Mouse (Mus musculus) liver, postnatal 0 days (tissue): ENCODE data around the gene Tprg. TPM values are rescaled to one million over a fixed set of nuclear protein-coding genes. Genes with fewer than 3 reads are reported as not detected.

Experiments
- ATAC-seq: fragments of 200-750 bp; cut with Nextera tagmentation; 2 replicates; pipeline ENCODE4 v1.8.0; 2017; ENCODE audit warnings: mild to moderate bottlenecking, moderate library complexity
- DNase-seq: peaks from one replicate; pipeline ENCODE4 v3.0.0-alpha.2; 2016
- H3K27ac ChIP-seq: fragments of 300-500 bp; sonication (generic); 2 replicates; pipeline ENCODE4 v1.5.1; 2014; ENCODE audit warnings: antibody characterized with exemption, moderate library complexity, mild to moderate bottlenecking, low read depth
- H3K27me3 ChIP-seq: fragments of 300-500 bp; sonication (generic); 2 replicates; pipeline ENCODE4 v1.6.1; 2014; ENCODE audit warnings: low read length, control low read depth, mixed read lengths; ENCODE audit not compliant: insufficient read depth
- H3K36me3 ChIP-seq: fragments of 300-500 bp; sonication (generic); replicated peaks from 2 replicates; pipeline ENCODE4 v1.6.1; 2014; ENCODE audit warnings: mild to moderate bottlenecking, control low read depth, low read length, moderate library complexity, mixed read lengths; ENCODE audit not compliant: insufficient read depth
- H3K4me1 ChIP-seq: fragments of 300-500 bp; sonication (generic); 2 replicates; pipeline ENCODE4 v1.6.1; 2014; ENCODE audit warnings: antibody characterized with exemption, mild to moderate bottlenecking, control low read depth; ENCODE audit not compliant: insufficient read depth
- H3K4me2 ChIP-seq: fragments of 300-500 bp; sonication (generic); 2 replicates; pipeline ENCODE4 v1.6.1; 2014; ENCODE audit warnings: low read depth, mild to moderate bottlenecking, low read length, moderate library complexity, mixed read lengths
- H3K4me3 ChIP-seq: fragments of 300-500 bp; sonication (generic); 2 replicates; pipeline ENCODE4 v1.5.1; 2014; ENCODE audit warnings: low read depth, low read length
- H3K9ac ChIP-seq: fragments of 300-500 bp; sonication (generic); replicated peaks from 2 replicates; pipeline ENCODE4 v1.6.1; 2014; ENCODE audit warnings: mild to moderate bottlenecking, moderate library complexity
- H3K9me3 ChIP-seq: fragments of 300-500 bp; sonication (generic); 2 replicates; pipeline ENCODE4 v1.6.1; 2016; ENCODE audit warnings: mild to moderate bottlenecking, control low read depth, low read length, mixed read lengths
- CTCF ChIP-seq: sonication (generic); IDR thresholded peaks from 2 replicates; pipeline ENCODE4 v1.5.1; 2016; ENCODE audit warnings: antibody characterized with exemption, low read depth
- EP300 ChIP-seq: IDR thresholded peaks from 2 replicates; pipeline ENCODE4 v1.6.1; 2016; ENCODE audit warnings: antibody characterized with exemption, low read depth, mild to moderate bottlenecking
- WGBS: fragments of 180-500 bp; shearing (Covaris S2); extraction: QIAGEN DNeasy Blood & Tissue Kit; methylation state at CpG from one replicate; pipeline ENCODE4 v1.1.7; 2014; ENCODE audit not compliant: insufficient replicate concordance; 5-methylcytosine and 5-hydroxymethylcytosine counted together
- polyA plus RNA-seq: library from polyadenylated mRNA; unstranded; fragments of >200 nt; fragmentation: Nextera tagmentation; extraction: Ambion mirVana; gene quantifications from 2 replicates; pipeline ENCODE4 v1.2.1, GENCODE M21; 2015

The Tprg gene
- polyA plus RNA-seq, 1 experiment from 2014 or later: not detected

GRCm38 (mm10) chr16:25255186-25255585 is 31.4 kb upstream of the Tprg start:
- H3K36me3 ChIP-seq: no peaks in the 10 kb centered on the region
- H3K4me3 ChIP-seq: no peak overlapping the region
- ATAC-seq (no peak), DNase-seq (no peak)
- no peaks in the 10 kb centered on the region for H3K9me3 ChIP-seq
- no peaks in the 10 kb centered on the region for H3K27me3 ChIP-seq
- no peak overlapping the region for H3K9ac ChIP-seq
- TF ChIP-seq CTCF (no peak), EP300 (no peak)
- no peaks in the 10 kb centered on the region for H3K4me1 ChIP-seq
- no peak overlapping the region for H3K4me2 ChIP-seq
- H3K27ac ChIP-seq: no peak overlapping the region
- 72% methylated on average over 11 of the region's 11 CpGs for WGBS

- DNase-seq: no peak
- no peak for ATAC-seq
- TF ChIP-seq CTCF: no peak
- no peak for TF ChIP-seq EP300
- Histone ChIP-seq H3K4me2 (no peak overlapping the region), H3K27me3 (no peaks in the 10 kb centered on the region), H3K36me3 (no peaks in the 10 kb centered on the region), H3K4me1 (no peaks in the 10 kb centered on the region), H3K27ac (no peak overlapping the region), H3K4me3 (no peak overlapping the region), H3K9ac (no peak overlapping the region), H3K9me3 (no peaks in the 10 kb centered on the region)
- WGBS: 81% methylated on average over 8 of the region's 8 CpGs
Measured at GRCm38 (mm10) chr16:25255603-25256260, 30.9 kb upstream of the Tprg start.

GRCm38 (mm10) chr16:25262306-25262705 is 24.3 kb upstream of the Tprg start:
- Histone ChIP-seq H3K27ac (no peak overlapping the region), H3K4me3 (no peak overlapping the region), H3K9ac (no peak overlapping the region), H3K27me3 (no peaks in the 10 kb centered on the region), H3K4me2 (no peak overlapping the region), H3K36me3 (no peaks in the 10 kb centered on the region), H3K4me1 (no peaks in the 10 kb centered on the region), H3K9me3 (no peaks in the 10 kb centered on the region)
- ATAC-seq: no peak
- TF ChIP-seq CTCF: no peak
- TF ChIP-seq EP300: no peak
- 71% methylated on average over 5 of the region's 5 CpGs for WGBS
- no peak for DNase-seq

- Histone ChIP-seq H3K27me3 (no peaks in the 10 kb centered on the region), H3K4me2 (no peak overlapping the region), H3K9me3 (no peaks in the 10 kb centered on the region), H3K27ac (no peak overlapping the region), H3K4me3 (no peak overlapping the region), H3K36me3 (no peaks in the 10 kb centered on the region), H3K4me1 (no peaks in the 10 kb centered on the region), H3K9ac (no peak overlapping the region)
- TF ChIP-seq CTCF (no peak), EP300 (no peak)
- WGBS: 58% methylated on average over 4 of the region's 4 CpGs
- ATAC-seq (peak; percentile 15; the same call in 1 of the 2 replicates), DNase-seq (no peak)
Measured at GRCm38 (mm10) chr16:25262965-25263364, 23.7 kb upstream of the Tprg start.

- no peak overlapping the region for H3K4me2 ChIP-seq
- WGBS: 37% methylated on average over 9 of the region's 9 CpGs
- no peak overlapping the region for H3K9ac ChIP-seq
- DNase-seq (peak; percentile 79), ATAC-seq (no peak)
- H3K9me3 ChIP-seq: no peaks in the 10 kb centered on the region
- no peaks in the 10 kb centered on the region for H3K4me1 ChIP-seq
- H3K27me3 ChIP-seq: no peaks in the 10 kb centered on the region
- H3K27ac ChIP-seq: no peak overlapping the region
- no peak overlapping the region for H3K4me3 ChIP-seq
- no peaks in the 10 kb centered on the region for H3K36me3 ChIP-seq
- peak; percentile 91 for TF ChIP-seq CTCF
- TF ChIP-seq EP300: no peak
Measured at GRCm38 (mm10) chr16:25263520-25264149, 23.0 kb upstream of the Tprg start.

- ATAC-seq (no peak), DNase-seq (no peak)
- TF ChIP-seq CTCF (no peak), EP300 (no peak)
- H3K4me2 ChIP-seq: no peak overlapping the region
- no peaks in the 10 kb centered on the region for H3K9me3 ChIP-seq
- no peak overlapping the region for H3K4me3 ChIP-seq
- WGBS: 66% methylated on average over 11 of the region's 11 CpGs
- no peaks in the 10 kb centered on the region for H3K27me3 ChIP-seq
- H3K36me3 ChIP-seq: no peaks in the 10 kb centered on the region
- no peak overlapping the region for H3K27ac ChIP-seq
- no peaks in the 10 kb centered on the region for H3K4me1 ChIP-seq
- H3K9ac ChIP-seq: no peak overlapping the region
Measured at GRCm38 (mm10) chr16:25265177-25265576, 21.4 kb upstream of the Tprg start.
